Mouse (Mus musculus) CH12.LX (cell line): ENCODE results near the gene Bco2.

Source experiments
- CHD2 ChIP-seq: IDR thresholded peaks from 2 replicates; pipeline ENCODE4 v1.6.1; 2011; ENCODE audit warnings: low read length, improper control_type of control experiment
- CTCF ChIP-seq, 2 experiments: IDR thresholded peaks in 1 of 2; conservative IDR thresholded peaks in 1 of 2; 2 replicates each; pipeline ENCODE4 v1.5.1; 2011 to 2012; ENCODE audit warnings: low read depth in 2 of 2, low read length in 2 of 2, improper control_type of control experiment in 1 of 2, inconsistent platforms in 1 of 2, mild to moderate bottlenecking in 1 of 2, moderate library complexity in 1 of 2
- EP300 ChIP-seq: IDR thresholded peaks from 2 replicates; pipeline ENCODE4 v1.6.1; 2011; ENCODE audit warnings: low read length, improper control_type of control experiment
- ETS1 ChIP-seq: conservative IDR thresholded peaks from 2 replicates; pipeline ENCODE4 v1.6.1; 2012; ENCODE audit warnings: low read depth, mild to moderate bottlenecking, inconsistent platforms, low read length, improper control_type of control experiment, moderate library complexity
- HCFC1 ChIP-seq: IDR thresholded peaks from 2 replicates; pipeline ENCODE4 v1.6.1; 2012; ENCODE audit warnings: low read depth, mild to moderate bottlenecking, inconsistent platforms, low read length, improper control_type of control experiment
- IRF4 ChIP-seq: IDR thresholded peaks from 2 replicates; pipeline ENCODE4 v1.6.1; 2014; ENCODE audit warnings: low read depth, mild to moderate bottlenecking, inconsistent platforms, low read length, improper control_type of control experiment
- MAFK ChIP-seq: IDR thresholded peaks from 2 replicates; pipeline ENCODE4 v1.6.1; 2011; ENCODE audit warnings: low read length, improper control_type of control experiment; ENCODE audit not compliant: insufficient replicate concordance
- MXI1 ChIP-seq: IDR thresholded peaks from 2 replicates; pipeline ENCODE4 v1.6.1; 2011; ENCODE audit warnings: mild to moderate bottlenecking, low read depth, low read length, improper control_type of control experiment
- NELFE ChIP-seq: IDR thresholded peaks from 2 replicates; pipeline ENCODE4 v1.6.1; 2011; ENCODE audit warnings: low read depth, low read length, improper control_type of control experiment
- POLR2A ChIP-seq: IDR thresholded peaks from 2 replicates; pipeline ENCODE4 v1.6.1; 2011; ENCODE audit warnings: low read depth, mild to moderate bottlenecking, improper control_type of control experiment, low read length
- POLR2AphosphoS2 ChIP-seq: IDR thresholded peaks from 2 replicates; pipeline ENCODE4 v1.6.1; 2011; ENCODE audit warnings: low read depth, low read length, improper control_type of control experiment
- RCOR1 ChIP-seq: conservative IDR thresholded peaks from 2 replicates; pipeline ENCODE4 v1.6.1; 2012; ENCODE audit warnings: low read depth, mild to moderate bottlenecking, inconsistent platforms, low read length, improper control_type of control experiment
- SMC3 ChIP-seq: IDR thresholded peaks from 2 replicates; pipeline ENCODE4 v1.6.1; 2011; ENCODE audit warnings: low read depth, low read length, improper control_type of control experiment
- ZKSCAN1 ChIP-seq: IDR thresholded peaks from 2 replicates; pipeline ENCODE4 v1.6.1; 2012; ENCODE audit warnings: low read depth, inconsistent platforms, low read length, improper control_type of control experiment, borderline replicate concordance

DNA sequence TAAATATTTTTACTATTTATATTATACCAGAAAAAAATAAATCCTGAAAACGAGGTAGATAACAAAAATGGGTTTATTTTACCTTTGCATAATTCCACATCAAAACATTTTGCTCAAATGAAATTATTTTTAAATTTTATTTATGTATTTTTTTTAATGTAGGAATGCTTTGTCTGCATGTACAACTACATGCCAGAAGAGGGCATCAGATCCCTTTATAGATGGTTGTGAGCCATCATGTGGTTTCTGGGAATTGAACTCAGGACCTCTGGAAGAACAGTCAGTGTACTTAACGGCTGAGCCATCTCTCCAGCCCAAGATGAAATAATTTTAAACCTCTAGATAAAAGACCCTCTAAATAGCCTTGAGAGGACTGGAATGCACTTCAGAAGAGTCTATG, 33.4 kb downstream of the Bco2 start:
- TF ChIP-seq CTCF (conservative IDR thresholded peaks at IDR 0.05 in 1 of 2, IDR thresholded peaks at IDR 0.05 in 1 of 2; ENCODE audit: low read depth in 2 of 2, low read length in 2 of 2), result peak in 1 of 2 experiments; percentile 51; a peak in 1 of 4 replicates
- no peak for TF ChIP-seq MXI1
- TF ChIP-seq RCOR1, result no peak
- TF ChIP-seq MAFK, result no peak
- TF ChIP-seq POLR2AphosphoS2, result no peak
- TF ChIP-seq HCFC1, result no peak
- TF ChIP-seq NELFE, result no peak
- TF ChIP-seq ETS1, result no peak
- no peak for TF ChIP-seq POLR2A
- no peak for TF ChIP-seq IRF4
- TF ChIP-seq ZKSCAN1, result no peak
- TF ChIP-seq SMC3, result peak; percentile 26; the same call in 1 of the 2 replicates
- TF ChIP-seq CHD2, result no peak
- no peak for TF ChIP-seq EP300
